Mouse (Mus musculus) G1E (cell line): ENCODE measurements at regions not wholly inside any gene's neighbourhood (a gene's known extent, or its start where the extent isn't known, plus 50 kb on each side); places are given as distances from the start of the nearest gene placed in this dataset.

Experiments
- CTCF ChIP-seq: IDR thresholded peaks from 2 replicates; pipeline ENCODE4 v1.5.1; 2012; ENCODE audit warnings: low read depth, low read length, inconsistent platforms, mixed read lengths
- GATA1 ChIP-seq: IDR thresholded peaks from 2 replicates; pipeline ENCODE4 v1.6.1; 2012; ENCODE audit warnings: borderline replicate concordance, low read length, inconsistent platforms, mixed read lengths
- GATA2 ChIP-seq: IDR thresholded peaks from 2 replicates; pipeline ENCODE4 v1.6.1; 2012; ENCODE audit warnings: low read depth, low read length, inconsistent platforms, borderline replicate concordance
- POLR2AphosphoS5 ChIP-seq: IDR thresholded peaks from 2 replicates; pipeline ENCODE4 v1.6.1; 2012; ENCODE audit warnings: low read depth, low read length, inconsistent platforms; ENCODE audit not compliant: insufficient replicate concordance
- TAL1 ChIP-seq: conservative IDR thresholded peaks from 2 replicates; pipeline ENCODE4 v1.6.1; 2012; ENCODE audit warnings: low read depth, low read length, inconsistent platforms, mixed read lengths

GRCm38 (mm10) chr3:133614712-133615426 is 69.9 kb upstream of the Tet2 start:
- TF ChIP-seq CTCF (no peak), GATA1 (no peak), TAL1 (no peak), POLR2AphosphoS5 (no peak), GATA2 (no peak)
